Mouse (Mus musculus) thymus, postnatal 0 days (tissue): ENCODE results near the gene Efna2. TPM values are rescaled to one million over a fixed set of nuclear protein-coding genes. Genes with fewer than 3 reads are reported as not detected.
"Not testable (repeated sequence)": the region's sequence is repeated elsewhere in the genome, so short reads cannot be mapped to it uniquely, and the experiment has no call there.

Source experiments
- DNase-seq: peaks from one replicate; pipeline ENCODE4 v3.0.0-alpha.2; 2015; ENCODE audit warnings: low spot score
- polyA plus RNA-seq: library from polyadenylated mRNA; unstranded; fragments of >200 nt; fragmentation: Nextera tagmentation; extraction: Ambion mirVana; gene quantifications from 2 replicates; pipeline ENCODE4 v1.2.1, GENCODE M21; 2015

Efna2 gene
- polyA plus RNA-seq, 1 experiment from 2014 or later, result 1.2 TPM

DNA sequence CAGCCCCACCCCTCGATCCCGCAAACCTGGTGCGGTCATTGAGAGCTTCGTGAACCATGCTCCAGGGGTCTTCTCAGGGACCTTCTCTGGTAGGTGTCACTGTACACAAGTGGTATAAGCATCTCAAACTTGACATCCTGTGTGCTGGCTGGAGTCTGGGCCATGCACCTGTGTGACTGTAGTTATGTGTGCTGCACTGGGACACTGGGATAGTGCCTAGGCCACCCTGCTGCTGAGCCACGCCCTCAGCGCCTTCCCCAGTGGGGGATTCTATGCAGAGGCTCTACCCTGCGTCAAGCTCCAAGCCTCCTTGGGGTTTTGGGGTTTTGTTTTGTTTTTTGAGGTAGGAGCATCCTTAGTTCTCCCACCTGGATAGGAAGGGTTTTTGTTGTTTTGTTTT, 24.9 kb upstream of the Efna2 start:
- no peak for DNase-seq

- no peak for DNase-seq
Observed at GRCm38 (mm10) chr10:80155277-80155676, 24.0 kb upstream of the Efna2 start.

GRCm38 (mm10) chr10:80156002-80156751, 23.1 kb upstream of the Efna2 start:
- DNase-seq, result no peak

DNA sequence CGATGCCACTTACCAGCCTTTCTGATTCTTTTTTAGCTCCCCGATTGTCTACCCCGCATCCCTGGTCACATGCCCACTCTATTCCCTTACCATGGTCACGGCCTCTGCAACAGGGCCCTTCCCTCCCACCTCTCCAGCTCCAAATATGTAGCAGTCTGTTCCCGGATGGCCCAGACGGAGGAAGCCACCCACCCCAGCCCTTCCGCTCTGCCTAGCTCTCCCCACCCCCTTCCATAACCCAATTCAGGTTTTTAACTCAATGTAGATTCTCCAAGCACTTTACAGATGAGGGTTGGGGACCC, 22.6 kb upstream of the Efna2 start:
- DNase-seq, result no peak

GRCm38 (mm10) chr10:80157141-80157929, 21.9 kb upstream of the Efna2 start:
- DNase-seq, result no peak

DNA sequence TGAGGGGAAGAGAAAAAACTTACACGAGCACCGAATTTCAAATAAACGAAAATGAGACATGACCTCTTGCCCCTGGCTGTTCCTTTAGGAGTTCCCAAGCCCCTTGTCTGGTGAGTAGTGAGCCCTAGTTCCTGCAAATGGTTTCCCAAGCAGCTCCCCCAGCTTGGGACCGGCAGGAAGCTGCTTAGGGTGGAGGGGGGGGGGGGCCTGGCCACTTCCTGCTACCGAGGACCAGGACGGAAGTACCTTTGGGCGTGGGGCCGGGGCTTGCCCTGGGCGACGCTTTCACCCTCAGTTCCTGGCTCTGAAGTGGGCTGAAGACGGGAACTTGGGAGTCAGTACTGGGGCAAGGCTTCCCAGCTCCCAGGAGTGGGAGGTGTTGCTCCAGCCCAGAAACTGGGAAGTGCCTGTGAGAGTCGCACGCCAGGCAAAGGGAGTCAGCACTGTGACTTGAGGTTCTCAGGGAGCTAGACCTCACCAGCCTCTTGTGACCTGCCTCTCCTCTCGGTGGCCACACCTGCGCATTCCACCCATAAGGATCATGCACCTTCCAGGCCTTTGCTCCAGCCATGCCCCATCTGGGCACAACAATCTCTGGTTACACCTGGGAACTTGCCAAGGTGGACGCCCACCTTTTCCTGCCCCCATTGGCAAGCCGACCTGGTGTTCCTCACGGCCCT, 20.8 kb upstream of the Efna2 start:
- DNase-seq, result peak; percentile 82

GRCm38 (mm10) chr10:80159021-80159560, 20.2 kb upstream of the Efna2 start:
- no peak for DNase-seq

DNA sequence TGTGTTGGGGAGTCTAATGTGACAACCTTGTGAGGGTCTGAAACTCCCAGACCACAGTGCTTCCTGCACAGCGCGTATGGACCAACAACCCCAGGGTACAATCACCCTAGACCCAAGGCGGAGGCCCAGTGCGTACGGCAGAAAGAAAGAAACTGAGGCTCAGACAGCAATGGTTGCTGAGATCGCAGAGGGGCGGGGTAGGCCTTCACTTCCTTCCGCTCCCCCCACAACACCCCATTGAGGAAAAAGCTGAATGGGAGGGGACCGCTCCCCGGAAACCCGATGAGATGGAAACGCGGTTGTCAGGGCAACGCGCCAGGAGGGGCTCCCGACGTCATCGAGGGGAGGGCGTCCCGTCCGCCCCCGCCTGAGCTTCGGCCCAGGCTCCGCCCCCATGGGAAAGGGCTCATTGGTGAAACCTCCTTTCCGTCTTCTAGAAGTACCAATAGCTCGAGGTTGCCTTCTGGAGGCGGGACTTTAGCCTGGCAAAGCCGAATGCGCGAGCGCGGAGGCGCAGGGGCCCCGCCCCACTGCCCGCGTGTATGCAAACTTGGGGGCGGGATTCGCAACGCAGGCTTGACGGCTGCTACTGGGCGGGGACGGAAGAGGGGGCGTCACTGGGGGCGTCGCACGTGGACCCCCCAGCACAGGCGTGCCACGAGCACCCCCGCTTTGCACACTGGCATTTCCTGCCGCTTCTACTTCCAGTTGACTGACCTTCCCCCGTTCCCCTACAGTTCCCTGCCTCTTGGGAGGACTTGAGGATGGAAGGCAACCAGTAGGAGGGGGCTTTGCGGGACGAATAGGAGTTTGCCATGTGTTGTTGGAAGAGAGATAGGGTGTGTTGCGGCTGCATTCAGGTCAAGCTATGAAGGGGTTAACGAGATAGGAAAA, 19.5 kb upstream of the Efna2 start:
- peak; percentile 100 for DNase-seq

GRCm38 (mm10) chr10:80160455-80161371, 18.6 kb upstream of the Efna2 start:
- peak; percentile 41 for DNase-seq

- peak; percentile 72 for DNase-seq
Observed at GRCm38 (mm10) chr10:80161522-80162242, 17.6 kb upstream of the Efna2 start.

- DNase-seq, result no peak
Observed at GRCm38 (mm10) chr10:80162243-80162608, 17.1 kb upstream of the Efna2 start.

DNA sequence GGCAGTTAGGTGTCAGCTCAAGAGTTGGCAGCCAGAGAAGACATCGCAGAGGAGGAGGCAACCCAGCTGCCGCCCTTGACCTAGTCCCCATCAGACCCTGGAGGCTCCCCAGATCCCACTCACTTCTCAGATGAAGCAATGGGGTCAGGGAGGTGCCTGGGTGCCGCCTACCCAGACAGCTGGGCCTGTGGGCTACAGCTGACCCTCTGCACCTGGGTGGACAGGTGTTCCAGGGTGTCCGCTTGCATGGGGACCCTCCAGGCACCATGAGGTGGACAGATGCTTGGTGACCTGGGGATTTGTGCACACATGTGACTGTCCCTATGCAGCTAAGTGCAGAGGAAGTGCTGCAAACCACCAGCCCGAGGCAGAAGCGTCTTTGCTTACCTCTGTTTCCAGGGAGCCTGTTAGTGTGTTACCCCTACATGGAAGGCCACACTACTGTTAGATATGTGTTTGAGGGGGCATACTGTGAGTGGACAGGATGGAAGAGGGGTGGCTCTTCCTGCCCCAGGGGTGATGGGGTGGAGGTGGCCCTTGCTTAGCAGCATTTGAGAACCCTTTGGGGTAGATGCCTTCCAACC, 16.5 kb upstream of the Efna2 start:
- peak; percentile 46 for DNase-seq

DNA sequence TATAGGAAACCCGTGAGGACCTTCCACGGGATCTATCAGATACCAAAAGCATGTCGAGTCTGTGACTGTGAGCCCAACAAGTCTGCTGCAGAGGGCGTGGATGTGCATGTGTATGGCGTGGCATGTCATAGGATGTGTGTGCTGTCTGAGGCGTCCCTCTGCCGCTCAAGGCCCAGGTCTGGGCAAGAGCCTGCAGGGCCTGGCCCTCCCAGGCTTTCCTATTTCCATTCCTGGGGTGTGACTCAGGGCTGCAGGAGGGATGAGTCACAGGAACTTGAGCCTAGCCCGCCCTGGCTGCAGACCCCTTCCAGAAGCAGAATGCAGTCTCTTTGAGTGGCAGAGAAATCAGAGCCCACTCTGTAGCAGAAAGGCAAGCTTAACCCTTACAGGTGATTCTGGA, 15.6 kb upstream of the Efna2 start:
- DNase-seq, result no peak

- no peak for DNase-seq
Observed at GRCm38 (mm10) chr10:80164161-80164997, 14.9 kb upstream of the Efna2 start.

- peak; percentile 85 for DNase-seq
Observed at GRCm38 (mm10) chr10:80164998-80165344, 14.3 kb upstream of the Efna2 start.

DNA sequence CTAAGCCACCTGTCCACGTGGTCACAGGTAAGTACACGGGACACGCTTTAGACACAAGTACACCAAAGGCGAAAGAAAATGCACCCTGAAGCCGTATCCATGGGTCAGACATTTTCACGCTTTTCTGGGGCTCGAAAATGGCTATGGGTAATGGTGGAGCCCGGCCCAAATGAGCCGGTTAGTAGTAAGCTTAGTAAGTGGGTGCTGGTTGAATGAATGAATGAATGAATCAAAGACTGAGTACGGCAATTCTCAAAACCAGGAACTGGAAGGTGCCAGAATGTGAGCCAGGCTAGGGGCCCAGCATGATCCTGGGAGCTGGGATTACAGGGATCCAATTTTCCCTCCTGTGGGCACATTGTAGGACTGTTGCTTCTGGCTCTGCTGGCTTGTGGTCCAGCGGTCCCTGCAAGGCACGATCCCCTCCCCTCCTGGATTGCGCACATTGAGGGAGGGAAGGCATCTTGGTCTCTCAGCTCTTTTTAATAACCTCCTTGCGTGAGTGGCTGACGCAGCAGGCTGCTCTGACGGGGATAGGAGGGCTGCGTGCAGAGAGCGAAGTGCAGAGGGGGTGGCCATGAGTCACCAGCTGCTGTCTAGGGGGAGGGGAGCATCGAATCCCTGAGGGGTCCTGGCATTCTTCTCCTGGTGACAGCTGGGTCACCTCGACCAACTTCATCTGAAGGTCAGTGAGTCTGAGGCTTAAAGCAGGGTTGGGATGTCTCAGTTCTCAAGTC, 13.7 kb upstream of the Efna2 start, which contains the start of gene Cirbp:
Cirbp (plus strand) TSS at position 594 of the 737 bp plus-strand sequence.
- no peak for DNase-seq

- not testable (repeated sequence) for DNase-seq
Observed at GRCm38 (mm10) chr10:80166136-80166535, 13.1 kb upstream of the Efna2 start.
